Mouse (Mus musculus): ENCODE measurements at regions not wholly inside any gene's neighbourhood (a gene's known extent, or its start where the extent isn't known, plus 50 kb on each side); places are given as distances from the start of the nearest gene placed in this dataset.
A peak's percentile ranks its signal among the peaks of the same experiment; 100 is the strongest.

DNA sequence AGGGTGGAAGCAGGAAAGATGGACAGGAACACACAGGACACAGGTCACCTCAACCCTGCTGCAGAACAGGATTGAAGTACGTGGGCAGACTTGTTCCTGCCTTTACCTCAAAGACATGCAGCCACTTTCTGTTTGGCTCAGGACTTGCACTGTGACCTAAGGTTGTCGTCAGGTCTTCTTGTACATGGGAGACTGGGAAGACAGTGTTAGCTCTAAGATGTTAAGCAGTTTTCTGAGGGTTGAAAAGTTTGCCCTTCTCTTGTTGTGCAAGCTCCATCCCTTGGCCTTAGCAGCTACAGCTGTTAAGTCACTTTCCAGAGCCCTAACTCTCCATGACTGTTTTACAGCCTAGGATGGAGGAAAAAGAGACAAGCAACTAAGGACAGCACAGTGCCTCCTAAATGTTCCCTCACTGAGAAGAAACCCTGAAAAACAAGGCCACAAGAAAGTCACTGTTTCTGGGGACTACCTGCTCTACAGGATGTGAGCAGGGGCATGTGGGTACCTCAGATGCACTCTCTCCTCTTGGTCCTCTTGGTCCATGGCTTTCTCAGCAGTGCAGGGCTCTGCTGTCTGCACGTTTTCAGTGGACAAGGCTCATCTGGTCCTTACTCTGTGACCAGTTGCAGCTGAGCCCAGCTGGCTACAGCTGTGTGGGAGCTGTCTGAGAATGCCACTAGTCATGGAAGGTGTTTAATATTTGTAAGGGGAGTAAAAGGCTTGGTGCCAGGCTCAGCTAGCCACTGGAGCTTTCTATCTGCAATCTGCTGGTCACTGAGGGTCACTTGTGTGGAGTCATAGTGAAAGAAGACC is 122.1 kb upstream of the Gm5148 start:
- no peak for DNase-seq (ENCODE audit: extremely low read depth, low read depth, low spot score)

DNA sequence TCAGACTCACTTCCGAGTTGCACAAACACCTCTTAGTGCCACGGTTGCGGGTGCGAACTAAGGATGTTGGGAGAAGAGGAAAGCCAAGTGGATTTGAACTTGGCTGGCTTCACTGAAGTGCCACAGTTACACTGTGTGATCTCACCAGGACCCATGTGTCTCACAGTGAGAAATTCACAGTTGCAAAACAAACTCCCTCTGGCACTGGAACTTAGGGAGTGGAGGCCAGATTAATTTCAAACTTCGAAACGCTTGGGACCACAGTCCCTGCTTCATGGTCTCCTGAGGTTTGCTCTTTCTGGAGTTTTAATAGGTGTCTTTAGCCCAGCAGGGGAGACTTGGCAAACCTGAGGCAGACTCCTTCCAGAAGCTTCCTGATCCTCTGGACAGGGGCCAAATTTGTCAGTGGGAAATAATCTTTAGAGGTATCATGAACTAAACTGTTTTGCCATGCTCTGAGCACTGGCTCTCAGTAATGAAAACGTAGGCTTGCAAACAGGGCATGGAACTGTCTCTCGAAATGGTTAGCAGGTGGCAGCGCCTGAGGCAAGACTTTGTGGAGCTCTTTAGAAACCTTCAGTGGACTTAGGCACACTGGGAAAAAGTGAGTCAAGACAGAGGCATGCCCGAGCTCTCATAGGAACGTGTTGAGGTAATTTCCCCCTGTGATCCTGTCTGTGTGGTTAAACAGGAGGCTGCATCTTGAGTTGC is 121.2 kb upstream of the Gm5148 start:
- peak; percentile 79 for DNase-seq (ENCODE audit: extremely low read depth, low read depth, low spot score)

DNA sequence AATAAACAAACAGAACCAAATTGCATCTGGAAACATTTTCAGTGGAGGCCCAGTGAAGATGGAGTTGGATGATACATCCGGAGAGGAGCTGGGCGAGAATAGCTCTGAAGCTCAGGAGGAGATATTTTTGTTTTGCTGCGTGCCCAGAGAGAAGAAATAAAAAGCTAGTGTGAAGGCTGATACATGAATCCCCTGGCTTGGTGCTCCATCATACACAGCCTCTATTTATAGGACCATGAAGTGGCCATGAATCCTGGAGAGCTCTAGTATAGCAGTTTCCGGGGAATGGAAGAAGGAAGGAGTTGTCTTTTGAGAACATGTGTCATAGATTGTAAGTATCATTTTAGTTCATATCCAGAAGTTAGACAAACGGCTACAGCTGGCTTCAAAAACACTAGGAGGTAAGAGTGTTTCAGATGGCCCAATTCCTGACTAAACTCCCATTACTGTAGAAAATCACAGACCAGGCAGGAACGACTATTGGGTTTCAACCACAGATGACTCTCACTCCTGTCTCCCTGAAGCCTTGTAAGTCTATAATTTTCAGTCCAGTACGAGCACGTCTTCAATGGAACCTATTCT is 120.5 kb upstream of the Gm5148 start:
- no peak for DNase-seq (ENCODE audit: extremely low read depth, low read depth, low spot score)

DNA sequence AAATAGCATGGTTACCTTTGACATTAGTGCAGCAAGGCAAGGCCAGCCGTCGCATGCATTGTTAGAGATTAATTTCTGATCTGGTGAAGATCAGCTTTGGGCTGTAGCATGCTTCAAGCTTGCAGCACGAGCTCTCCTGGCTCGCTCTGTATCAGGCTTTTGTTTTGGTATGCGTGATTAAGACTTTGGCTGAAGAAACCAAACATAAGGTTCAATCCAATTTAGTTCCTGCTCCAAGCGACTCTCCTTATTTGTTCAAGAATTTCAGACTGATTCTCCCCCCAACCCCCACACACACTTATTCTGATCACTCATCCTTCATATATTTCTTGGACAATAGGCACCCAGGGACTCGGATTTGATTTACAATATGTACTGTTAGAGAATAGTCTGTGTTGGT is 118.0 kb upstream of the Gm5148 start:
- no peak for DNase-seq (ENCODE audit: extremely low read depth, low read depth, low spot score)

DNA sequence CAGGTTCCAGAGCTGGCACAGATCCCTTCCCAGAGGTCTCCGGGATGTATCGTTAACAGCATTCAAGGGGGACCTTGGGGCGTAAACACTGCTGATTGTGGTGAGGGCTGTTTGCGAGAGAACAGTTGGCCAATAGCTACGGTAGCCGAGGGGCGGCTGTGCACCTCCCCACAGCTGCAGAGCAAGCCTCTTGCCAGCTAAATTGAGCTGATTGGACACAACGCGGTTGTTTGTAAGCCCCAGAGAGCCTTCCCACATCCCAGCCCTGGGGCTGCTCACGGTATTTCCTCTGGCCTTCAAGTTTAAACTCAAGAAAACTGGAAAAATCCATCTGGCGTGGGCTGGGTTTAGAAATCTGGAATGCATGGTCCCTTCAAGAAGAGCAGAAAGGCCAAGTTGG is 114.6 kb upstream of the Gm5148 start:
- no peak for DNase-seq (ENCODE audit: extremely low read depth, low read depth, low spot score)

DNA sequence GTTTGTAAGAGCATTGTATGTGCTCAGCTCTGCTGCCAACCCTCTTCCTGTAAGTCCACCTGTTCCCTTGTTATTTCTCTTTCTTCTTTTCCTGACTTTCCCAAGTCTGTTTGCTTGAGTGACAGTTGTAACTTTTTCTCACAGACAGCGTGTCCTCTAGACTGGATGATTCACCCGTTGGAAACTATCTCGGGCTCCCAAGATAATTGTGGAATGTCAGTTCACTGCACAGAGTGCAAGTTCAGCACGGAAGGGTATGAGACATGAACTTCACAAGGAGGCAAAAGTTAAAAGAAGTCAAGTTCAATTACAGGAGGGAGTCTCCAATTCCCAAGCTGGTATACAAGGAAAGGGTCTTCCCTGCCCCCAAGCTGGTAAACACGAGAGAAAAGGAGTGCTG is 112.5 kb upstream of the Gm5148 start:
- no peak for DNase-seq (ENCODE audit: extremely low read depth, low read depth, low spot score)

DNA sequence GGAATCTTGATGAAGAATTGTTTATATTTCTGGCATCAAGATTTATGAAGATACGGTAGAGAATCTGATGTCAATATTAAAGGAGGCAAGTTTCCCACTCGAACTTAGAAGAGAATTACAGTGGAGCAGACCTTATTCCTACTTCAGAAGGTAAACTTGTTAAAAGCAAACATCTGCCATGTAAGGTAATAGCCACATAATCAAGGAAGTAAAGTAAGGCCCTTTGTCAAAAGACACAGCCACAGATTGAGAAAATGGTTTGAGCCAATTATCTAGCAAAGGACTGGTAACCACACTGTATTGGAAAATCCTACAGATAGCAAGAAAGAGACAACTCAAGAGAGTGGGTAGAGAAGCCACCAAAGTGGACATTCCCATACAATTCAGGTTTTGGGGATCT is 111.4 kb upstream of the Gm5148 start:
- DNase-seq (ENCODE audit: extremely low read depth, low read depth, low spot score), result no peak

DNA sequence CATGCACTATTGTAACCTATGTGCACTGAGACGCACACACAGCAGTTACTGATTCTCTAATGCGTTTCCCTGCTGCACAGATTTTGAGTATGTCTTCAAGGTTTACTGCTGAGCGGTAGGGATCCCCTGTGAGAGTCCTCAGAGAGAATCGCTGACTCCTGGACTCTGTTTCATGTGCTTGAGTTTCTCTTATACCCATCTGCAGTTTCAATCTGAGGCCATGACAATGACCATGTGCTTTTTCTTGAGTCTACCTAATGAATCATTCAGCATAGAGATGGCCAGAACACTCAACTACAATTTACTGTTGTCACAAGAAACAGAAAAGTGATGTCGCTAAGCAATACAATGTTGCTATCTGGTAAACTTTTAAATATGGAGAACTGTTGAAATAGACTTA is 110.8 kb upstream of the Gm5148 start:
- no peak for DNase-seq (ENCODE audit: extremely low read depth, low read depth, low spot score)

DNA sequence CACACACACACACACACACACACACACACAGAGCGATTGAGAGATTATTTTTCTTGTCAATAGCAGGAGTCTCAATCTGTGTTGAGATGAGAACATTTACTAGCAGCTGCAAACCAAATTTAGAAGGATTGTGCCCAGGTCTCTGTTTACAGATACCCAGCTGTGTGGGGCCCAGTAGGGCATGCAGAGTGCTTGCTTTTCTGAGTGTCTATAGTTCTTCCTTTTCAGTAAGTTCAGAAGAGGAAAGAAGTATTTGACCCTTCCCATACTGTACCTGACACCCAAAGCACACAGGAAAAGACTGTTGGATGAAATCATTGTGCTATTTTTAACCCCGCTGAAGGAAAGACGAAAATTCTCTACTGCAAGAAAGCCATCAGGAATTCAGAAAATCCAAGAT is 110.3 kb upstream of the Gm5148 start:
- DNase-seq (ENCODE audit: extremely low read depth, low read depth, low spot score), result no peak

DNA sequence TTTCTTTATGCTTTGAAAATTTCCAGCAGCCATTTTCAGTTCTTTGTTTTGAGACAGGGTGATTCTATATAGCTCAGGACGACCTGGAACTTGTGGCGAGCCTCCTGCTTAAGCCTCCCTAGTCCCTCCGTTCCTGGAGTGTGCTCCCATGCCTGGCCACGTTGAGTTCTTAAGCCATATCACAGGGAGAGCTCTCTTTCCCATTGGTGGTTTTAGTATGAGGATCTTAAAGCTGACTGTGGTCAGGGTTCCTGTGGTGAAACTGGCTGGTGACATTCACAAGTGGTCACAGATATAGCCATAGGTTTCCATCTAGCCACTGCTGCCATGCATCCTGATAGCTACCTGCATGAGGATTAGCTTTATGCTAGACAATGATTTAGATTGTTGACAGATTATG is 109.1 kb upstream of the Gm5148 start:
- DNase-seq (ENCODE audit: extremely low read depth, low read depth, low spot score), result no peak

DNA sequence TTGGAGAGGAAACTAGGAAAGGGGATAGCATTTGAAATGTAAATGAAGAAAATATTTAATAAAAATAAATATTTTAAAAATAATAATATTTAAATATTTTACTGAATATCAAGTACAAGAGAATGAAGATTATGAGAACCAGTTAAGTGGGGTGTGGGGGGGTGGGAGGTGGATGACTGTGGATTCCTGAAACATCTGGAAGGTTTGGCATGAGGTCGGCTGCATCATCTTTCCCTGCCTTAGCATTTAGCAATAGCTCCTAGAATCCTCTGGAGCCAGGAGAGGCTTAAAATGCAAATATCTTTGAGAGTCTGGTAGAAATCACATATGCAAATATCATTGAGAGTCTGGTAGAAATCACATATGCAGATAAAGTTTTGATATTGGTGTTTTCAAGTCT is 103.3 kb upstream of the Gm5148 start:
- no peak for DNase-seq (ENCODE audit: extremely low read depth, low read depth, low spot score)

DNA sequence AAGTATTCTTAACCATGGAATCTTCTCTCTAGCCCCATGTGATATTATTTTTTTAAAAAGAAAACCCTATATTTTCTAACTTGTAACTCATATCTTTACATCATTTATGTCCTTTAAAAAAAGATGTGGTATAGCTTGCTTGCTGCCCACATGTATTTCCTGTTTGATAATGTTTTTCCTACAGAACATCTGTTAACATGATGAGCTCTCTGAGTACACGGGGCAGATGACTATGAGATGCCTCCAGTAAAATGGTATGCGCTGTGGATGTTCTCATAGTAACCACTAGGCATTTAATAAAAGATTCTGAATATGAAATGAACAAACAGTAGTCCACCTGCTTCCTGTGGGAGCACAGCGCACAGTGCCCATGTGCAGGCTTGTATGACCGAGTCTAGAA is 101.3 kb upstream of the Gm5148 start:
- no peak for DNase-seq (ENCODE audit: extremely low read depth, low read depth, low spot score)

DNA sequence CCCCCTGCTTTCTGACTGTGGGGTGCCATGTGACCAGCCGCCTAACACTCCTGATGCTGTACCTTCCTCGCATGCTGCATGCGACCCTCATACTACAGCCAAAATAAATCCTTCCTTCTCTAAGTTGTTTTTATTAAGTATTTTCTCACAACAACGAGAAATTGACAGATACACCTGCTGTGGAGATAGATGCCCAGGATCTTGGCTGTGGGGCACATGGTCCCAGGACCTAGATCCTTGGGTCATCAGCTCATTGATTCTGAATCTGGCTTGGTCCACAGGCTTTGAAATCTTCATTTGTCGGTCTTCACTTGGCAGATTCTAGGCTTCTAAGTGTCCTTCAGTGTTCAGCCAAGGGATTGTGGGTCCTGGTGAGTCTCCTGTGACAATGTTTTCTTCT is 100.4 kb upstream of the Gm5148 start:
- DNase-seq (ENCODE audit: extremely low read depth, low read depth, low spot score), result no peak

DNA sequence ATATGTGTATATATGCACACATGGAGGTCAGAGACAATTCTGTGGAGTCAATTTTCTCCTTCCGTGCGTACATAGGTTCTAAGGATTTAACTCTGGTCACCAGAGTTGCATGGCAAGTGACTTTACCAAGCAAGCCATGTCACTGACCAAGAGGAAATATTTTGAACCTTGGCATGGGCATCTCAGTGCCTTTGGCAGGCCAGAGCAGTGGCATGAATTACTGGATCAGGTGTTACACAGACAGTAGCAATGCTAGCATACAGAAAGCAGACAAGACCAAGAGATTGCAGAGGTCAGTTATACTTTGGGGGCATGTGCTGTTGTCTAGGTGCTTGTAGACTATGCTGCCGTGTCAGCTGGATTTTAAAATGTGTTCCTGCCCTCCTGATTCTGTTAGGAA is 95.2 kb upstream of the Gm5148 start:
- DNase-seq (ENCODE audit: extremely low read depth, low read depth, low spot score), result no peak

DNA sequence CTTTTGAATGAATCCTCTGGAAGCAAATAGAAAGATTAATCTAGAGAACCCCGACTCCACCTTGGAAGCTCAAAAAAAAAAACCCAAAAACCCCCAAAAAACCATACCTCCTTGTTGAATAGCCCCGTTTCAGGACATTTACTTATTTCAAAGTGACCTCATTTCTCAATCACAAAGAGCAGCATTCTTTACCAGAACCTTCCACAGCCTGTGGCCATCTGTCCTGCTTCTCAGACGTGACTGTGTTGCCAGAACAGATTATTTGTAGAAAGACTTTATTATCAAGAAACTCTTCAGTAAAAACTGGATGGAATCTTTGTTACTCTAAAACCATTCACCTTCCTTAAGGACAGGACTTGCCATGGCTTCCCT is 93.1 kb upstream of the Gm5148 start:
- DNase-seq (ENCODE audit: extremely low read depth, low read depth, low spot score), result no peak

DNA sequence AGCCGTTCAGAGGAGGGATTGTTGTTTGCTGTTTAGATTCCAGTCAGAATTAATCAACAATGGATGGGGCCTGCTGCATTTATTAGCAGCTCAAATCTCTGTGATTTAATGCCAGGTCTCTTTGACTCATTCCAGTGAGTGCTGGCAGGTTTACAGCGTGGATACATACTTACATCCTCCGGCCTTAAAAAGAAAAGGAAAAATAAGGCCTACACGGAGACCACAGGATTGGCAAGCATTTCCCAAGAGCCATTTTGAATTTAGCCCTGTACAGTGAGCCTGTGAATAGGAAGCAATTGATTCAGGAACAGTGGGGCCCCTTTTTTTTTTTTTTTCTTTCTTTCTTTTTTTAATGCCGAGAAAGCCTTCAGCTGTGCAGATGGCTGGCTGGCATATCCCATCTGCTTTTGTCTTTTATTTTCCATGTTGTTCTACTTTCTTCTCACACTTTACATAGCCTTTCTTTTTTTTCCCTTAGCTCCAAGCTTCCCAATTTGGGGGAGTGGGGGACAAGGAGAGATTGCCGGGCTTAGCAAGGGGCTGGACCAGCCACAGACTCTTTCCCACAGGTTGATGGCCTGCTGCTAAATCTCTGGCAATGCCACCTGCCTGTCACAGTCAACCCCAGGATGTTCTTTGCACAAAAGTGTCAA is 92.6 kb upstream of the Gm5148 start:
- DNase-seq (ENCODE audit: extremely low read depth, low read depth, low spot score), result no peak

DNA sequence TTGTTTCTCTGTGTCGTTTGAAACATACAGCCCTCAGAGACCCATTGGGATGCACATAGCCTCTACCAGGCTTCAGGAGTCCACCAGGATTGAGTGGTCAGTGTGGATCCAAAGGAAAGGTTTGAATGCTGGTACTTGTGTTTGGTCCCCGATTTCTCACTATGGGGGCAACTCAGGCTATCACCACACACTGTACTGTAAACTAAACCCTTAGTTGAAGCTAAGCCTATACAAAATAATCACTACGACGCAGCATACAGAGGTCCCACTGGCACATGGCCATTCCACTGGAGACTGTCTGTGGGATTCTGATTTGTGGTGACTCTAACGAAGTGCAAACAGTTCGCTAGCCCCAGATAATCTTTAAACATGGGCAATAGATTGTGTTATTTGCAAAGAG is 91.5 kb upstream of the Gm5148 start:
- no peak for DNase-seq (ENCODE audit: extremely low read depth, low read depth, low spot score)

DNA sequence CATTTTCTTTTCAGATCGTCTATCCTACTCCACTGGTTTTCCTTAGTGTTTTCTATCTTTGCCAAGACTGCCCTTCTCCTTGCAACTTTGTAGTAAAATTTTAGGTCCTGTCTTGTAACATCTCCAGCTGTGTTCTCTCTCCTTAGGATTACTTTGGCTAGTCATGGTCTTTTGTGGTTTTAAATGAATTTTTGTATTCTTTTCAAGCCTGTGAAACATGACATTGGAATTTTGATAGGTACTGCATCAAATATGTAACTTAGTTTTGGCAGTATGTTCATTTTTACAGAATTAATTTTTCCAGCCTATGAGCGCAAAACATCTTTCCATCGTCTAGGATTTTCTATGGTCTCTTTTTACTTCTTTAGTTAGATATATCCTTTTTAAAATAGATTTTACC is 88.6 kb upstream of the Gm5148 start:
- no peak for DNase-seq (ENCODE audit: extremely low read depth, low read depth, low spot score)

DNA sequence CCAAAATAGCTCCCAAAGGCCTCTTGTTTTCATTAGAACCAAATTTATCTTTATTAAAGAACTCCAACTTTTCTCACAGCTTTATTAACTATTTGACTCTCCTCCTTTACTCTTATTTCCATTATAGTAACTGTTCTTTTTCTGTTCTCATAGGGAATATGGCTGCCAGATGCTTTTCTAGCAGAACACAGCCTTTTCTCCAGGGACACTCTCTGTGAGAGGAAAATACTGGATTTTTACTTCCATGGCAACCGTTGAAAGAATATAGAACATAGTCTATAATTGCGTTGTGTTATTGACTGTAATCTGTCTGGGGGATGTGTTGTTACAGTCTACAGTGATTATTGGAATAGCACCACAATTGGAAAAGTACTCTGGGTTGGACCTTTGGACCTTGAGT is 87.1 kb upstream of the Gm5148 start:
- no peak for DNase-seq (ENCODE audit: extremely low read depth, low read depth, low spot score)

DNA sequence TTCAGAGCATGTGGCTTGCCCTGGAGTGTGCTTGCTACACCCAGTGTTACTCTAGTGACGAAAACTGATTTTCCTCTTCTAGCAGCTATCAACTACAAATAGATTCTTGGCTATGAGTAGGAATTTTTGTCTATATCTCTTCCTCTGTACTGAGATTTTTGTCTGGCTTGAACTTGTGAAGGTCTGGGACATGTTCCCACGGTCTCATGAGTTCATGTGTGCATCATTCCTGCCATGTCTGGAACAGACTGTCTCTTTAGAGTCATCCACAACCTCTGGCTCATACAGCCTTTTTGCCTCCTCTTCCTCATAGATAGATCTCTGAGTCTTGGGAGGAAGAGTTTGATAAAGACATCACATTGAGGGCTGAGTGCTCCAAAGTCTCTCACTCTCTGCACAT is 86.5 kb upstream of the Gm5148 start:
- no peak for DNase-seq (ENCODE audit: extremely low read depth, low read depth, low spot score)

DNA sequence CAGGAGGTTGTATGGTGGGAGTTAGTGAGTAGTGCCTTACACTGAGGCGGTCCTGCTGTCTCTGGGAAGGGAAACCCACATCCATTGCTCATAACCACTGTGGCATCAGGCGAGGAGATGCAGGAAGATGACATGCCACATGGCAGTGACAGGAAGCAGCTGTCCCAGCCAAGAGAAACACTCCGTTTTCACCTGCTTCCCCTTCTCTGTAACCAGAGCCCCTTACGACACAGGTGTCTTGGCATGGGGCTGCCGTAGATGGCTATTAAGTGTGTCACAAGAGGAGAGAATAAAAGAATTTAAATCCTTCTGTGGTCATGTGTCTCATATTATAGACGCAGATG is 81.5 kb upstream of the Gm5148 start:
- peak; percentile 34 for DNase-seq (ENCODE audit: extremely low read depth, low read depth, low spot score)
